Mouse (Mus musculus): ENCODE measurements around the gene Zbtb17.

DNA sequence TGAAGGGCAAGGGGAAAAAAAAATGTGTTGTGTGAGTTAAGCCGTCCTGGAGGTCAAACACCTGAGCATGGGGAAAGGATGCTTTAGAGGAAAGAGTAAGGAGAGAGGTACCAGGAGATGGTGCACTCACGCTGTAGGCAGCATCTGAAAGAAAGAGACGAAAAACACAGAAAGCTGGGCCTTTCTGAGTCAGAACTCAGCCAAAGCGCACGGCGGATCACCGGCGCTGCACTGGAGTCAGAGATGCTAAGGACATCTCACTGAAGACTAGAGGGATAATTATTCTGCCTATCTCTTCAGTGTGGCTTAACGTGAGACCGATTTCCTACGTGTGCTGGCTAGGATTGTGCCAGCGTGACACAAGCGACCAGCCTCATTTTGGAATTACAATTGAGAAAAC is 16.5 kb upstream of the Zbtb17 start:
- TF ChIP-seq CTCF (IDR thresholded peaks at IDR 0.05; ENCODE audit: low read depth, low read length) (no peak), POLR2A (IDR thresholded peaks at IDR 0.05; ENCODE audit: borderline replicate concordance, low read depth, low read length) (no peak)
